Mouse (Mus musculus) MN1 (cell line): ENCODE data around the gene Zfp287.

Experiments used
- DNase-seq: peaks from one replicate; pipeline ENCODE4 v3.0.0-alpha.2; 2016; ENCODE audit warnings: low spot score

The Zfp287 gene

DNA sequence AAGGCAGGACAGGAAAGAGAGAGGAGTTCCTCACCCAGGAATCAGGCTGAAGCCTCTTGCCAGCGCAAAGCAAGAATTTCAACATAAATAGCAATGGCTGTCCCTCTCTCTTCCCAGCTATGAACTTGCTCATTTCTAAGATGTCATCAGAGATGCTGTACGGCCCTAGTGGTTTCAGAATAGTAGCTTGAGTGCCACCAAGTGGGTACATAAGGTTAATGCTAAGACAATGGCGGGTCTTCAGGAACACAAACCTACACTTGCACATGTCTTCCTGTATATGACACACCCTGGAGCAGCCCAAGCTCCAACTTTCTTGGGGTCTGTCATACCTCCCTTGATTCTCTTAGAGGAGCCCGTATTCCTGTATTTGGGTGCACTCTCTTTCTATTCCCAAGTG is 32.0 kb downstream of the Zfp287 start:
- no peak for DNase-seq

DNA sequence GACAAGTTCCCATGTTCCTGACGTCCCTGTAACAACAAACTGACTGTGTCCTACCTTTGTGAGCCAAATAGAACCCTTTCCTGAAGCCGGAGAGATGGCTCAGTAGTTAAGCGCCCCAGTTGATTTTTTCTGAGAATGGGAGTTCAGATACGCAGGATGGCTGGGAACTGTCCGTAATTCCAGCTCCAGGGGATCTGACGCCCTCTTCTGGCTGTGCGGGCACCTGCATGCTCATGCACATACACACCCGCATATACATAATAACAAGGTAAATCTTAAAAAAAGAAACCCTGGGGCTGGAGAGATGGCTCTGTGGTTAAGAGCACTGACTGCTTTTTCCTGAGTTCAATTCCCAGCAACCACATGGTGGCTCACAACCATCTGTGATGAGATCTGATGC is 36.6 kb downstream of the Zfp287 start:
- no peak for DNase-seq

- peak; percentile 73 for DNase-seq
These were observed 38.2 kb downstream of the Zfp287 start for GRCm38 (mm10) chr11:62693299-62694184.

DNA sequence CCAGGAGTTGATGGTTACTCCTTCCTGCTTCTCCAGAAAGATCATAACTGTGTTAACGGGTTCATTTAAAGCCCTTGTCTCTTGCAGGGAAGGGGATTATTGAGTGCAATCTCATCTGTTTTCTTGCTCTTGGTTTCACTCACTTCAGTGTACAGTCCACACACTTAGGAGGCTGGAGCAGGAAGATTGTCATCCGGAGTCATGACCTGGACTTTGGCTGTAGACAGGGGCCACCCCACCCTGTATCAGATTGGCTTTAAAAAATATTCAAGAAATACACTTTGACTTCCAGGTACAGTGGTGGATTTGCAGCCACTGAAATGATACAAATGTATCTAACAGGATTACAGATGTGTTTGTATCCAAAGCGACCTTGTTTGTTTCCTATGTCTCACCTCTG is 40.1 kb downstream of the Zfp287 start:
- DNase-seq, result no peak

DNA sequence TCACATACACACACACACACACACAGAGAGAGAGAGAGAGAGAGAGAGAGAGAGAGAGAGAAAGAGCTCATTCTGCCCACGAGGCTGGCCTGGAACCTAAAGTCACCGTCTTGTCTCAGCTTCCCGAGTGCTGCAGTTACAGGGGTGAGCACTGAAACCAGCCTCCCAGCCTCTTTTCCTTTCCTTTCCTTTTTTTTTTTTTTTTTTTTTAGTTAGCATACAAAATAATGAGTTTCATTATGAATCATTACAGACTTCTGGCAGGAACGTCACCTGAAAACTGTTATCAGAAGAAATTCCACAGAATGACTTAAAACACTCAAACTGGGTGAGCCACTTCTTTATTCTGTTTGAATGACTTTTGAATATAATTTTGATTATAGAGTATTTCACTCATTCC is 51.8 kb downstream of the Zfp287 start:
- DNase-seq, result no peak

DNA sequence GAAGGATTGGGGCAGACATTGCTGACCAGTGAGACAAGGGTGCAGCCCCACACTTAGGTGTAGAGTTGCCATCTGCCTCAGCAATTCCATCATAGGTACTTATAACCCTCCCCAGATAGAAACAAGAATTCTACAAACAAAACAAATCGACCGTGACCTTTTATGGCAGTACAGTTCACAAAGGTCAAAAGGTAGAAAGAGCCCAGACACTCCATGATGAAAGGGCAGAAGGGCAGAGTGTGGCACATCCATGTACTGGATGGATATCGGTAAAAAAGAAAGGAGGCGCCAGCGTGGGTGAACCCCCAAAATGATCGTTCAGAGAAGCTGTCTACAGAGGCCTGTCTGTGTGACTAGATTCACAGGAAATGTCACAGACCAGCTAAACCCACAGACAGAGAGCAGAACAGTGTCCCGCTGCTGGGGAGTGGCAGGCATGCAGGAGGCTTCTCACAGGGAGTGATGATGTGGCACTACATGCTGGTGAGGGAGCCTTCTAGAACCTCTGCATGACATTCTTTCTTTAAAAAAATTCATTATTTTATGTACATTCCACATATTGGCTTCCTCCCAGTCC is 52.8 kb downstream of the Zfp287 start:
- DNase-seq, result no peak

DNA sequence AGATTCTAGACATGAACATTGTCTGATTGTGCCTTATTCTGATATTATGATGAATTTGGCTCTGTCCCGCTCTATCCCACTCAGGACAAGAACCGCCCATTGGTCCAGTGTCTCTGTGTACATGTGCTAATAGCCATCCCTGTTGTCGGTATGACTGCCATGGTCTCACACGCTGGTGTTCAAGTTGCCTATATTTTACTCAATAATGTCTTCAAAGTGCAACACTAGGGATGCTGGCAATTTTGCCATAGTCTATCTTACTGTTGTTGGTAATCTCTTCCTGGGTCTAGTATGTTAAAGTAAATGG is 55.5 kb downstream of the Zfp287 start:
- DNase-seq, result no peak

DNA sequence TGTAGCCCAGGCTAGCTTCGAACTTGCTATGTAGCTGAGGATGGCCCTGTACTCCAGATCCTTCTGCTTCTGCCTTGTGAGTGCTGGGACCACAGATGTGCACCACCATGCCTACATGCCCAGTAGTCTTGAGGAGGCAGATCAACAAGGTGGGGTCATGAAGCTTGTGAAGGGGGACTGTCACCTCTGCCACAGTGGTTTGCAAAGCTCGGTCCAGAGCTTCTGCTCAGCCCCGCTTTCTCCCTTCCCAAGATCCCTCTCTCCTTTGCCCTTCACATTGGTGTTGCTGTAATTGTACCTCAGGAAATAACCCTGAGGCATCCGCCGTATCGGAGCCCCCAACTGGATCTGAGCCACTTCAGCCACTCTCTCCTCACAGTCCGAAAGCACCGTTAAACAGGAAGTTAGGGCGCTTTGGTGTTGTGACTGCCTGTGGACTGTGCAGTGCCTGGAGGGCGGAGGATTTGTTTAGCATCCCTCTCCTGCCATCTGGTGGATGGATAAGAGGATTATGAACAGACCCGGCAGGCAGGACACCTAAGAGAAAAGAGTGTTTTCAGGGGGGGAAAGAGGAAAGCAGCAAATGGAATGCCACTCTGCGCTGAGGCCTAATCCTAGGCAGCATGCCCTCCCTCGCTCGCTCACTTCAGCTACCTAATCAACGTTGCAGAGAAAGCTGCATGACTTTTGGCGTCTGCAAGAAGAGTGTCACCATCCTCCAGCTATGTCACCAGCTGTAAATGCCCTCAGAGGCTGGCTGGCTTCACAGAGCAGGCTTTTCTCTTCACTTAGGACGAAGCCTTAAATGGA is 56.0 kb downstream of the Zfp287 start:
- peak; percentile 84 for DNase-seq

- no peak for DNase-seq
These were observed 61.7 kb downstream of the Zfp287 start for GRCm38 (mm10) chr11:62670006-62670405.

DNA sequence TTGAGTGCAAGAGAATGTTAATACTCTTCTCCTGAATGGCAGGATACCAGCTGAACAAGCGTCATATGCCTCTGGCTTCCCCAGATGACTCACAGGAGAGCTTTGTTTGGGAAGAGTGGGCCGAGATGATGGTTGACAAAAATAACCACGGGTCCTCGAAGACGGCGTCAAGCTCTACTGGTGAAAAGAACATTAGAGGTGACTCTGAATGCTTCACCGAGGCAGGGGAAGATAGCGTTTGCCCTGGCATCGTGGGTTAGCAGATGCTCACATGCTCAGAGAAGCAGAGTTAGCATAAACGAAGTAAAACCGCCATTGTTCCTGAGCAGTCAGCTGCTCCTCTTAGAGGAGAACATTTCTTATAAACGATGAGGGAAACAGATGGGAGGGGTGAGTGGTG is 62.2 kb downstream of the Zfp287 start:
- no peak for DNase-seq

DNA sequence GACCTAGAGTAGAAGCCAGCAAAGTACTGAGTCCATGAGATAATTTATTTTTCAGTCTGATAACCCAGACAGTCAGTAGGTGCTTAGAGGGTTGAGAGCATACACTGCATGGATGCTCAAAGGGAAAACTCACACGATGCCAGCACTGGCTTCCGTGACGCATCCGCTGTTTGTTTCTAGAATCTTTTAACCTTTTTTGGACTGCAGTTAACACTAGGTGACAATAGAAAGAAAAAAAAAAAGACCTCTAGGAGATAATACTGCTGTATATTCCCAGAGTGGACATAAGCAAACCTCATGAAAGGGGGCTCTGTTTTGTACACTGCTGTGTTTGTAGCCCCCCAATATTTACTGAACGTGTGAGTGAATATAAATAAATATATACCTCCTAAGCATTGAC is 62.7 kb downstream of the Zfp287 start:
- no peak for DNase-seq

DNA sequence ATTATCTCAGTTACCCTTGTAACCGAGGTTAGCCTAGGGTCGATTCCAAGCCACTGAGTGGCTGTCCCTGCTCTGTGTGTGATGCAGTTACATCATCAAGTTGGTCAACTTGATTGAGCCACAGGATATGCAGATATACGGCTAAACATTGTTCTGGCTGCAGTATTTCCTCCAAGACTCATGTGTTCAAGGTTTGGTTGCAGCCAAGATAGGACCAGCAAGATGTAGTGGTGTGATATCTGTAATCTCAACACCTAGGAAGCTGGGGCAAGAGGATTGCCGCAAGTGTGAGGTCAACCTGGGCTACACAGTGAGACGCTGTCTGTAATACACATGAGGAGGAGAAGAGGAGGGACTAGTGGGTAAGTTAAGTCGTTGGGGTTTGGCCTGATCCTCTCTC is 67.5 kb downstream of the Zfp287 start:
- DNase-seq, result no peak

- DNase-seq, result no peak
These were observed 70.8 kb downstream of the Zfp287 start for GRCm38 (mm10) chr11:62660885-62661284.

DNA sequence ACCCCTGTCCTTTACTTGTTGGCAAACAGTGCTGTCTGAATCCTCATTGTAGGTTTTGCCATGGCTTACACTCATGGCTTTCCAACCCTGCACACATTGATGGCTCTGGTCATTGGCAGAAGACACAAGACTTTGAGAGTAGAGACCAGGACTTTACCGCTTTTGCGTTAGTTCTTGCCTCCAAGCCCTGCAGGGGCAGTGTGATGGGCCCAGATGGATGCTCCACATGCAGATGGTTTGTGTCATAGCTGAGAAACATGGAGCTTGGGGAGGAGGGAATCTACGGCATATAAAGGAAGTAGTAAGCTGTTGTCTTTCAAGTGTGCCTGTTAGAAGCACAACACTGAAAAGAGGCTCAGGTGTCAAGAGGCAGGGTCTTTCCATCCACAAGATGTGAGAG is 79.6 kb downstream of the Zfp287 start:
- no peak for DNase-seq

DNA sequence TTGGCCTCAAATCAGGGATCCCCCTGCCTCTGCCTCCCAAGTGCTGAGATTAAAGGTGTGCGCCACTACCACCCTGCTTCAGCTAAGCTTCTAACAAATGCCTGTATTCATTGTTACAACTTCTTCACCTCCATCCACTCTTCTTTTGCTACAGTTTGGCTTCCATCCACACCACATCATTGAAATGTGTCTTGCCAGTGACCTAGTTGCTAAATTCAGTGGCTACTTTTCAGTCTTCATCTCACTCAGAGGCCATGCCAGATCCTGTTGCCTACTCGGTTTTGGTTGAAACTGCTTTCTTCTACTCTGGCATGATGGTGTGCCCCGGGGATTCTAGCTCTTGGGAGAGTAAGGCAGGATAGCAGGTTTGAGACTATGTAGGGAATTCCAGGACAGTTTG is 80.1 kb downstream of the Zfp287 start:
- DNase-seq, result no peak
